Comparison of ENCODE assay signal across 25 mouse cellular contexts in genomic region chr16:93075488-93075887, GRCm38 (mm10).
DNase-seq lines count a peak whose midpoint lies in the region; ATAC-seq lines count a peak whose summit lies in the region.
"Had no signal": no experiment of that assay in that cellular context is flagged by ENCODE, and none has a peak within 500 bp of the region (broad histone marks: within the 10 kb centered on the region; RNA-seq: fewer than 3 reads in every experiment).

No protein-coding gene starts in this region.

- no peaks in the 10 kb centered on the region for H3K27me3 ChIP-seq in neural tube, embryonic 14.5 days (ENCODE audit: control insufficient read depth, insufficient read depth, low read length)
- H3K27me3 ChIP-seq in limb, embryonic 10.5 days (ENCODE audit: low read depth, poor library complexity, severe bottlenecking), result peaks cover 20% of the 10 kb centered on the region; the same call in 1 of the 2 replicates
- peaks cover 11% of the 10 kb centered on the region; the same call in 1 of the 2 replicates for H3K27me3 ChIP-seq in limb, embryonic 12.5 days
- H3K27me3 ChIP-seq: embryonic facial prominence, embryonic 12.5 days; embryonic facial prominence, embryonic 15.5 days; hindbrain, embryonic 12.5 days; hindbrain, embryonic 15.5 days had no signal

- H3K9ac ChIP-seq in neural tube, embryonic 14.5 days (replicated peaks; ENCODE audit: low read depth, low read length), result no peak overlapping the region
- H3K9ac ChIP-seq in limb, embryonic 12.5 days (replicated peaks), result no peak overlapping the region
- H3K9ac ChIP-seq: embryonic facial prominence, embryonic 12.5 days; embryonic facial prominence, embryonic 15.5 days; forebrain, postnatal 0 days; hindbrain, embryonic 12.5 days; hindbrain, embryonic 15.5 days had no signal

- no peak overlapping the region for H3K4me3 ChIP-seq in neural tube, embryonic 14.5 days (ENCODE audit: low read depth, low read length)
- no peak overlapping the region for H3K4me3 ChIP-seq in limb, embryonic 10.5 days
- H3K4me3 ChIP-seq in limb, embryonic 12.5 days (replicated peaks), result no peak overlapping the region
- H3K4me3 ChIP-seq: embryonic facial prominence, embryonic 12.5 days; embryonic facial prominence, embryonic 15.5 days; gastrocnemius, adult 2 months; hindbrain, embryonic 12.5 days; hindbrain, embryonic 15.5 days had no signal

- H3K9me3 ChIP-seq in neural tube, embryonic 14.5 days (ENCODE audit: control insufficient read depth, low read length), result no peaks in the 10 kb centered on the region
- H3K9me3 ChIP-seq in limb, embryonic 10.5 days (replicated peaks), result no peaks in the 10 kb centered on the region
- no peaks in the 10 kb centered on the region for H3K9me3 ChIP-seq in limb, embryonic 12.5 days
- H3K9me3 ChIP-seq: embryonic facial prominence, embryonic 12.5 days; embryonic facial prominence, embryonic 15.5 days; hindbrain, embryonic 12.5 days; hindbrain, embryonic 15.5 days had no signal

- no peak overlapping the region for H3K4me2 ChIP-seq in neural tube, embryonic 14.5 days (ENCODE audit: low read depth, low read length)
- peak overlapping the region; percentile 13; the same call in 1 of the 2 replicates for H3K4me2 ChIP-seq in limb, embryonic 12.5 days
- H3K4me2 ChIP-seq: embryonic facial prominence, embryonic 12.5 days; embryonic facial prominence, embryonic 15.5 days; heart, embryonic 11.5 days; hindbrain, embryonic 12.5 days; hindbrain, embryonic 15.5 days had no signal

- peaks cover 7% of the 10 kb centered on the region; the same call in 1 of the 2 replicates for H3K4me1 ChIP-seq in neural tube, embryonic 14.5 days (ENCODE audit: control insufficient read depth, insufficient read depth, low read length)
- H3K4me1 ChIP-seq in limb, embryonic 10.5 days, result peaks cover 33% of the 10 kb centered on the region
- peaks cover 44% of the 10 kb centered on the region for H3K4me1 ChIP-seq in limb, embryonic 12.5 days (replicated peaks)

- no peak overlapping the region for H3K27ac ChIP-seq in neural tube, embryonic 14.5 days (ENCODE audit: low read depth, low read length)
- H3K27ac ChIP-seq in limb, embryonic 10.5 days, result peak overlapping the region; percentile 40; the same call in 1 of the 2 replicates
- 0 out of 2 replicates have a peak overlapping the region, but pooled peaks have one; percentile 30 for H3K27ac ChIP-seq in limb, embryonic 12.5 days
- H3K27ac ChIP-seq: embryonic facial prominence, embryonic 12.5 days; embryonic facial prominence, embryonic 15.5 days; gastrocnemius, adult 2 months; hindbrain, embryonic 12.5 days; hindbrain, embryonic 15.5 days had no signal

- peak; percentile 44; the same call in 1 of the 2 replicates for ATAC-seq in neural tube, embryonic 14.5 days (ENCODE audit: low read depth)
- peak; percentile 81 for ATAC-seq in limb, embryonic 12.5 days (ENCODE audit: insufficient number of reproducible peaks, insufficient read depth, low FRiP score, low TSS enrichment, low read depth)
- no peak for ATAC-seq in inflammation-experienced regulatory T-cells, adult 6 months
- ATAC-seq: CD4-positive, CD25-positive, alpha-beta regulatory T cell, adult 4 months; forebrain, embryonic 14.5 days; forebrain, postnatal 0 days had no signal

- 77% methylated on average over 11 of the region's 11 CpGs for WGBS in neural tube, embryonic 14.5 days
- 75% methylated on average over 11 of the region's 11 CpGs for WGBS in limb, embryonic 10.5 days
- WGBS in limb, embryonic 12.5 days, result 35% methylated on average over 11 of the region's 11 CpGs

- no peaks in the 10 kb centered on the region for H3K36me3 ChIP-seq in neural tube, embryonic 14.5 days (ENCODE audit: control insufficient read depth, insufficient read depth, low read length)
- no peaks in the 10 kb centered on the region for H3K36me3 ChIP-seq in limb, embryonic 10.5 days
- H3K36me3 ChIP-seq in limb, embryonic 12.5 days, result no peaks in the 10 kb centered on the region
- H3K36me3 ChIP-seq: embryonic facial prominence, embryonic 12.5 days; embryonic facial prominence, embryonic 15.5 days; hindbrain, embryonic 12.5 days; hindbrain, embryonic 15.5 days had no signal

- DNase-seq in neural tube, embryonic 10.5 days (ENCODE audit: extremely low spot score, low spot score), result no peak
- DNase-seq in limb, embryonic 10.5 days (ENCODE audit: low spot score), result no peak
- DNase-seq in telencephalon, adult 2 months (ENCODE audit: low read depth, low spot score), result peak; percentile 1
- no peak for DNase-seq in adrenal gland, adult (ENCODE audit: inconsistent age in 2 of 2, low spot score in 1 of 2)
- DNase-seq: adrenal gland, adult 8-10 months; adrenal gland, postnatal 25 days; cerebellum, adult 11-12 months; cerebellum, adult 8-10 months; cerebellum, postnatal 10 days; cerebellum, postnatal 36 days; embryo, embryonic 11 days; forebrain, postnatal 0 days; gastrocnemius, adult 2 months; gastrocnemius, postnatal 14 days; heart, adult 11 months had no signal
